Mouse (Mus musculus) liver, postnatal 0 days (tissue): Measurements from ENCODE around the gene Cog1.

Experiments
- CTCF ChIP-seq: sonication (generic); IDR thresholded peaks from 2 replicates; pipeline ENCODE4 v1.5.1; 2016; ENCODE audit warnings: antibody characterized with exemption, low read depth
- EP300 ChIP-seq: IDR thresholded peaks from 2 replicates; pipeline ENCODE4 v1.6.1; 2016; ENCODE audit warnings: antibody characterized with exemption, low read depth, mild to moderate bottlenecking

GRCm38 (mm10) chr11:113614476-113614875, 34.5 kb upstream of the Cog1 start:
- TF ChIP-seq CTCF (no peak), EP300 (no peak)
